15 mouse cellular contexts compared by ENCODE assay signal in genomic region chr11:58351179-58351578, GRCm38 (mm10). TPM values are rescaled to one million over a fixed set of nuclear protein-coding genes. Genes with fewer than 3 reads are reported as not detected.
"Had no signal": no experiment of that assay in that cellular context is flagged by ENCODE, and none has a peak within 500 bp of the region (broad histone marks: within the 10 kb centered on the region; RNA-seq: fewer than 3 reads in every experiment).

No protein-coding gene starts in this region.

- H3K27me3 ChIP-seq: limb, embryonic 13.5 days; midbrain, embryonic 12.5 days had no signal

- H3K4me2 ChIP-seq: limb, embryonic 13.5 days; midbrain, embryonic 12.5 days had no signal

- H3K4me3 ChIP-seq: layer of hippocampus, adult 2 months; limb, embryonic 13.5 days; midbrain, embryonic 12.5 days had no signal

- H3K27ac ChIP-seq: kidney, postnatal 0 days; layer of hippocampus, adult 2 months; limb, embryonic 13.5 days; midbrain, embryonic 12.5 days had no signal

- DNase-seq: kidney, adult 11 months; kidney, adult 9 months; kidney, postnatal 4 days; left cerebral cortex, postnatal 4 days; lung, adult 18-20 months; spleen, adult 18-20 months; thymus, adult 18-20 months; thymus, postnatal 25 days had no signal

- H3K9ac ChIP-seq: limb, embryonic 13.5 days; midbrain, embryonic 12.5 days had no signal

- H3K4me1 ChIP-seq: limb, embryonic 13.5 days; midbrain, embryonic 12.5 days had no signal

- H3K9me3 ChIP-seq: limb, embryonic 13.5 days; midbrain, embryonic 12.5 days had no signal

RNA-seq across cellular contexts. Expression of gene Lypd8, which starts 27.7 kb away (rescaled TPM):
- polyA plus RNA-seq: limb, embryonic 13.5 days; lung, embryonic 16.5 days; midbrain, embryonic 12.5 days; midbrain, postnatal 0 days; neural tube, embryonic 11.5 days had no signal
